Mouse (Mus musculus) hindbrain, embryonic 11.5 days (tissue): Measurements from ENCODE around the gene Ift80. TPM values are rescaled to one million over a fixed set of nuclear protein-coding genes. Genes with fewer than 3 reads are reported as not detected.
A peak's percentile ranks its signal among the peaks of the same experiment; 100 is the strongest.
"Not testable (repeated sequence)": the region's sequence is repeated elsewhere in the genome, so short reads cannot be mapped to it uniquely, and the experiment has no call there.

ENCODE experiments used
- ATAC-seq: fragments of 200-750 bp; cut with Nextera tagmentation; 2 replicates; pipeline ENCODE4 v1.8.0; 2017; ENCODE audit warnings: mild to moderate bottlenecking, moderate TSS enrichment, moderate library complexity; ENCODE audit not compliant: low FRiP score
- DNase-seq: peaks from one replicate; pipeline ENCODE4 v3.0.0-alpha.2; 2015; ENCODE audit warnings: low spot score
- H3K27ac ChIP-seq: fragments of 300-500 bp; sonication (generic); 2 replicates; pipeline ENCODE4 v1.5.1; 2014; ENCODE audit warnings: mild to moderate bottlenecking, low read depth, low read length
- H3K27me3 ChIP-seq: fragments of 300-500 bp; sonication (generic); 2 replicates; pipeline ENCODE4 v1.6.1; 2014; ENCODE audit warnings: mild to moderate bottlenecking, low read length, moderate library complexity, mixed read lengths; ENCODE audit not compliant: control insufficient read depth, insufficient read depth
- H3K36me3 ChIP-seq: fragments of 300-500 bp; sonication (generic); 2 replicates; pipeline ENCODE4 v1.6.1; 2014; ENCODE audit warnings: mild to moderate bottlenecking, low read length, moderate library complexity, mixed read lengths; ENCODE audit not compliant: control insufficient read depth, insufficient read depth
- H3K4me1 ChIP-seq: fragments of 300-500 bp; sonication (generic); replicated peaks from 2 replicates; pipeline ENCODE4 v1.6.1; 2014; ENCODE audit warnings: low read length, mixed read lengths; ENCODE audit not compliant: control insufficient read depth, insufficient read depth
- H3K4me2 ChIP-seq: fragments of 300-500 bp; sonication (generic); replicated peaks from 2 replicates; pipeline ENCODE4 v1.6.1; 2014; ENCODE audit warnings: mild to moderate bottlenecking, low read depth, low read length
- H3K4me3 ChIP-seq: fragments of 300-500 bp; sonication (generic); 2 replicates; pipeline ENCODE4 v1.5.1; 2014; ENCODE audit warnings: low read depth, low read length
- H3K9ac ChIP-seq: fragments of 300-500 bp; sonication (generic); 2 replicates; pipeline ENCODE4 v1.6.1; 2014; ENCODE audit warnings: low read depth, low read length
- H3K9me3 ChIP-seq: fragments of 300-500 bp; sonication (generic); 2 replicates; pipeline ENCODE4 v1.6.1; 2016; ENCODE audit warnings: low read length; ENCODE audit not compliant: control insufficient read depth
- WGBS: fragments of 180-500 bp; shearing (Covaris S2); extraction: QIAGEN DNeasy Blood & Tissue Kit; methylation state at CpG from one replicate; pipeline ENCODE4 v1.1.7; 2014; 5-methylcytosine and 5-hydroxymethylcytosine counted together
- polyA plus RNA-seq: library from polyadenylated mRNA; unstranded; fragments of >200 nt; fragmentation: Nextera tagmentation; extraction: Ambion mirVana; gene quantifications from 2 replicates; pipeline ENCODE4 v1.2.1, GENCODE M21; 2014

The Ift80 gene
- polyA plus RNA-seq, 1 experiment from 2014 or later, result 16.8 TPM

DNA sequence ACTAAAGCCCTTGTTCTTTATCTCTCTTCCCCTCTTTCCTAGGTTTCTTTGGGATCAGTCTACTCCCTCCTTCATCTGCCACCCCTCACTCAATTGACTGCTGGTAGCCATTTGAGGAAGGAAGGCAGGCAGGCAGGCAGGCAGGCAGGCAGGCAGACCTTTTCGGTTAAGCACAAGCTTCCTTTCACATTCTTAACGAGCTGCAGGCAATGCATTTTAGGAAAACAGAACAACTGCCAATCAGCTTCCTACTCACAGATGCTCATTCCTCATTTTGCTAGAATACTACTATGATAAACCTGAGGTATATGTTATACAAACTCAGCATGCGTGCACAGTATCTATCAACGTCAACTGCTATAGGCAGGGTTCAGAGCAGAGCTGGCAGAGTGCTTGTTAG lies 47.9 kb downstream of the Ift80 start:
- no peaks in the 10 kb centered on the region for H3K27me3 ChIP-seq
- ATAC-seq (no peak), DNase-seq (no peak)
- no peaks in the 10 kb centered on the region for H3K4me1 ChIP-seq
- H3K27ac ChIP-seq, result no peak overlapping the region
- no peaks in the 10 kb centered on the region for H3K36me3 ChIP-seq
- H3K9me3 ChIP-seq, result no peaks in the 10 kb centered on the region
- no peak overlapping the region for H3K4me2 ChIP-seq
- no peak overlapping the region for H3K9ac ChIP-seq
- WGBS, result 66% methylated on average over 4 of the region's 4 CpGs
- no peak overlapping the region for H3K4me3 ChIP-seq

- no peaks in the 10 kb centered on the region for H3K9me3 ChIP-seq
- H3K27me3 ChIP-seq, result no peaks in the 10 kb centered on the region
- H3K4me1 ChIP-seq, result no peaks in the 10 kb centered on the region
- H3K4me2 ChIP-seq, result no peak overlapping the region
- no peak overlapping the region for H3K27ac ChIP-seq
- no peak overlapping the region for H3K9ac ChIP-seq
- no peak overlapping the region for H3K4me3 ChIP-seq
- DNase-seq (peak; percentile 69), ATAC-seq (no peak)
- 78% methylated on average over 6 of the region's 6 CpGs for WGBS
- no peaks in the 10 kb centered on the region for H3K36me3 ChIP-seq
These were observed 49.9 kb downstream of the Ift80 start for GRCm38 (mm10) chr3:68954487-68954886.

DNA sequence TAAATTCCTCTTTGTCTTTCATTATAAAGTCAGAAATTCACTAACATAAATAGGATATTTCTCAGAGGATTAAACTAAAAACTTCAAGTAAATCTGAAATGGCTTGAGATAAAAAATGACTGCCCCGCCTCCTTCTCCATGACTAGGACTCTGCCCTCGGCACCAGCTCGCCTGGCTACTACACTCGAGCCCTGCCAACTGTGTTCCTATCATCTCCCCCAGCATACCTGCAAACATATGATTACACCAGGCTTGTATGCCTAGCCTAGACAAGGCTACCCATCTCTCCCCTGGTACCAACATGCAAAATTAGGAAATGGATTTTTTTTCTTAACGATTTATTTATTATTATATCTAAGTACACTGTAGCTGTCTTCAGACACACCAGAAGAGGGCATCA lies 51.7 kb downstream of the Ift80 start:
- H3K4me2 ChIP-seq, result no peak overlapping the region
- no peak for DNase-seq
- no peak overlapping the region for H3K27ac ChIP-seq
- H3K9ac ChIP-seq, result no peak overlapping the region
- WGBS, result 92% methylated on average over 5 of the region's 5 CpGs
- H3K9me3 ChIP-seq, result no peaks in the 10 kb centered on the region
- no peaks in the 10 kb centered on the region for H3K36me3 ChIP-seq
- no peak overlapping the region for H3K4me3 ChIP-seq
- ATAC-seq, result no peak
- no peaks in the 10 kb centered on the region for H3K27me3 ChIP-seq
- H3K4me1 ChIP-seq, result no peaks in the 10 kb centered on the region

- ATAC-seq, H3K4me1 ChIP-seq: not testable (repeated sequence)
- 84% methylated on average over 11 of the region's 11 CpGs for WGBS
These were observed 52.4 kb downstream of the Ift80 start for GRCm38 (mm10) chr3:68951971-68952370.

DNA sequence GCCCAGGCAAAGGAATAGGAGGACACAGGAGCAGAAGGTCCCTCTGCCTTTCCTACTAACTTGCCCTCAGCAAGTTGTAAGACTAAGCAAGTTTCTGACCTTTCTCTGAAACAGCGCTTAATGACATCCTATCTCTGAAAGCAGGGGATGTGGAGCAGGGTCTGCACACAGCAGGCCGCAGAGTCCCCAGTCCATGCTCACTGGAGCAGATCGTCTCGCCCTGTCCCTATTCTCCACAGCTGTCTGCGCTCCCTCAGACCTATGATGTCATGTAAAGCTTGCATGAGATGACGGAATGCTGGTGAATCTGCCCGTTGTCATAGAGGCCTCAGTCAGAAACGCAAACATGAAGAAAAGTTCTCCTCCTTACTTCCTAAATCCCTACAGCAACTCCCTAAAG lies 55.0 kb downstream of the Ift80 start:
- DNase-seq, result no peak
- Histone ChIP-seq H3K4me3 (no peak overlapping the region), H3K27me3 (no peaks in the 10 kb centered on the region), H3K27ac (no peak overlapping the region), H3K4me2 (no peak overlapping the region), H3K36me3 (no peaks in the 10 kb centered on the region), H3K4me1 (no peaks in the 10 kb centered on the region), H3K9ac (no peak overlapping the region), H3K9me3 (no peaks in the 10 kb centered on the region)
- 60% methylated on average over 8 of the region's 8 CpGs for WGBS
- ATAC-seq, result 0 out of 2 replicates have a peak, but pooled peaks have one; percentile 40

More at GRCm38 (mm10) chr3:68951971-68952370, 52.4 kb downstream of the Ift80 start:
- not testable (repeated sequence) for H3K27me3 ChIP-seq, DNase-seq, H3K9ac ChIP-seq, H3K36me3 ChIP-seq, H3K9me3 ChIP-seq, H3K4me2 ChIP-seq, H3K4me3 ChIP-seq, H3K27ac ChIP-seq

GRCm38 (mm10) chr3:68948918-68949317 lies 55.5 kb downstream of the Ift80 start:
- no peaks in the 10 kb centered on the region for H3K27me3 ChIP-seq
- no peaks in the 10 kb centered on the region for H3K36me3 ChIP-seq
- 57% methylated on average over 2 of the region's 2 CpGs for WGBS
- no peak for DNase-seq
- no peak overlapping the region for H3K27ac ChIP-seq
- no peaks in the 10 kb centered on the region for H3K4me1 ChIP-seq
- no peak overlapping the region for H3K4me3 ChIP-seq
- no peak overlapping the region for H3K9ac ChIP-seq
- no peak overlapping the region for H3K4me2 ChIP-seq
- H3K9me3 ChIP-seq, result no peaks in the 10 kb centered on the region
- no peak for ATAC-seq

GRCm38 (mm10) chr3:68941867-68942266 lies 62.5 kb downstream of the Ift80 start:
- H3K27ac ChIP-seq, result no peak overlapping the region
- H3K4me1 ChIP-seq, result no peaks in the 10 kb centered on the region
- ATAC-seq (no peak), DNase-seq (no peak)
- H3K4me3 ChIP-seq, result no peak overlapping the region
- H3K4me2 ChIP-seq, result no peak overlapping the region
- no peaks in the 10 kb centered on the region for H3K27me3 ChIP-seq
- H3K9me3 ChIP-seq, result no peaks in the 10 kb centered on the region
- H3K9ac ChIP-seq, result no peak overlapping the region
- no peaks in the 10 kb centered on the region for H3K36me3 ChIP-seq
- 91% methylated on average over 6 of the region's 6 CpGs for WGBS

DNA sequence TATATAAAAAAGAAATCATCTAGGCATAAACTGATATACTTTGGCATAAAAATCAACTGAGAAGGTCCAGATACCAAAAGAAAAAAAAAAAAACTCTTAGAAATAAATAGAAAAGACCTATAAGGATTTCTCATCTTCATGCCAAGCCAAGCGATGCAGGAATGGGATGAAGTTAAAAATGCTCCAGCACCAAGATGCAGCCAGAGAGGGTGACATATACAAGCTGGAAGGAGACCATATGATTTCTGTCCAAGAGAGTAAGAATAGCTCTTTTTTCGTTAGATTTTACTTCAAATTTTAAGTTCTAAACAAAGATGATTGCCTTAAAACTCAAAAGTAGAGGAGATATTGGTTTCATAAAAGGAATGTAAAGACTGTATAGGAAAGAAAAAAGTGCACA lies 64.1 kb downstream of the Ift80 start:
- Histone ChIP-seq H3K36me3 (no peaks in the 10 kb centered on the region), H3K4me2 (no peak overlapping the region), H3K9me3 (no peaks in the 10 kb centered on the region), H3K27ac (no peak overlapping the region), H3K27me3 (no peaks in the 10 kb centered on the region), H3K9ac (no peak overlapping the region), H3K4me1 (no peaks in the 10 kb centered on the region), H3K4me3 (no peak overlapping the region)
- 91% methylated on average over 2 of the region's 2 CpGs for WGBS
- ATAC-seq (no peak), DNase-seq (no peak)

- Histone ChIP-seq H3K9me3 (no peaks in the 10 kb centered on the region), H3K9ac (no peak overlapping the region), H3K36me3 (no peaks in the 10 kb centered on the region), H3K4me3 (no peak overlapping the region), H3K4me2 (no peak overlapping the region), H3K4me1 (no peaks in the 10 kb centered on the region), H3K27ac (no peak overlapping the region), H3K27me3 (no peaks in the 10 kb centered on the region)
- DNase-seq (no peak), ATAC-seq (no peak)
- 94% methylated on average over 7 of the region's 7 CpGs for WGBS
These were observed 65.1 kb downstream of the Ift80 start for GRCm38 (mm10) chr3:68939312-68939711.
